Mouse (Mus musculus) A20 (cell line): ENCODE measurements at regions not wholly inside any gene's neighbourhood (a gene's known extent, or its start where the extent isn't known, plus 50 kb on each side); places are given as distances from the start of the nearest gene placed in this dataset.

ENCODE experiments used
- DNase-seq: peaks from one replicate; pipeline ENCODE4 v3.0.0-alpha.2; 2011; ENCODE audit warnings: low read depth, low spot score

- DNase-seq = peak; percentile 1
These were observed 675.6 kb downstream of the Adcyap1 start for GRCm38 (mm10) chr17:93874430-93874829.

GRCm38 (mm10) chr17:93905666-93906065 lies 706.8 kb downstream of the Adcyap1 start:
- no peak for DNase-seq

DNA sequence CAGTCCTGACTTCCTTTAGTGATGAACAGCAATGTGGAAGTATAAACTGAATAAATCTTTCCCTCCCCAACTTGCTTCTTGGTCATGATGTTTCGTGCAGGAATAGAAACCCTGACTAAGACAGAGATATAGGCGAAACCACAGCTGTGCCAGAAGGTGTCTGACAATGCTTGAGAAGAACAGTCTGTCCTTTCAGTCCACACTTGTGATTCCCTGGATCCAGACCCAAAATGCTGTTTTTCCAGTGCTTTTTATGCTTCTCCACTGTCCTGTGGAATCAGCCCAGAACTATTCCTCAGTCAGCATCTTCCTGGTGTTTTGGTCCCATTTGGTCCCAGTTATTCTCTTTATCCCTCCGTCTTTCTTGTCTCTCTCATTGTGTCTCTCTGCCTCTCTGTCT lies 723.6 kb downstream of the Adcyap1 start:
- DNase-seq = no peak

GRCm38 (mm10) chr17:93924223-93925006 lies 725.6 kb downstream of the Adcyap1 start:
- DNase-seq = no peak
